Mouse (Mus musculus): Measurements from ENCODE around the gene Olfr26.
"Not testable (repeated sequence)": the region's sequence is repeated elsewhere in the genome, so short reads cannot be mapped to it uniquely, and the experiment has no call there.

Olfr26 gene

DNA sequence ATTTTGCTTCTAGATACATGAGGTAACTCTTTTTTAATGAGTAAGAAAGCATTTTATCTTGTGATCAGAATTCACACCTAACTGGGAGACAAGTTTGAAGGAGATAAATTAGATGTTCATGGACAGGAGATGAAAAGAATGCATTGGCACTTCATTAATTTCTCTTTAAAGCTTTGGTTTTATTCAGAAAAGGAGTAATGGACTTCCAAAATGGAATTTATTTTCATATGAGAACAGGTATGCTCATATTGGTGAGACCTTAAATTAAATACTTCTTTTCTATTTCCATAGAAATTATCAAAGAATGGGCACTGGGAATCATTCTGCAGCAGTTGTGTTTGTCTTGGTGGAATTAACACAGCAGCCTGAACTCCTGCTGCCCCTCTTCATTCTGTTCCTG is at the start of gene Olfr26:
Gene Olfr26, plus strand, starts transcription at position 301 of the 400 bp plus-strand sequence.
- no peak for DNase-seq (ENCODE audit: low read depth)

DNA sequence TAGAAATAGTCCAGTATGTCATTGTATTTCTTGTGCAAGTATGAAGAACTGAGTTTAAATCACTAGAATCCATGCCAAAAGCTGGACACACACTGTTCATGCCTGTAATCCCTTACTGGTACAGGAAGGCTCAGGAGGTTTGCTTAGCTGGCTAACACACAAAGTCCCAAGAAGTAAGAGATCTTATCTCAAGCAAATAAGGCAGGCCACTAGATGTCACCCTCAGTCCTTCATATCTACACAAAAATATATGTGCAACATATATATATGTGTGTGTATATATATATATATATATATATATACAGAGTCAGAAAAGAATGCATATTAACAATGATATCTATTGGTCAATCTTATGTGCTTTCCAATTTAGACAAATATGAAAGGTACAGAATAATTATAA is 49.2 kb upstream of the Olfr26 start:
- DNase-seq (ENCODE audit: low read depth), result no peak

DNA sequence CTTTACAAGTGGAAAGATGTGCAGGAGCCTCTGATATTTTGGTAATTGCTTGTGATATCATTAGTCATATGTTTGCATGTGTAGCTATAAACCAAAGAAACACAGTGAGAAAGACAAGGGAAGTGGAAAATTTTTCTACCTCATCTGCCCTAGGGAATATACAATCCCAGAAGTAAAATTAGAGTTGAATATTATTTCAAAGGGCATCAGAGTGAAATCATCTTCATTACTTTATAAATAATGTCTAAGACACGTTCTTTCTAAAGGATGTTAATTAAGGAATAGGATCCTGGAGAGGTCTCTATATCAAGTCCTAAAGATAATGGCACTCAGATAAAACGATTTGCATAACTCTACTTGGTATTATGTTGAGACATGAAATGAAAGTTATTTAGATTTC is 40.5 kb upstream of the Olfr26 start, which contains the start of gene Olfr922:
Gene Olfr922, plus strand, starts transcription at position 301 of the 400 bp plus-strand sequence.
- DNase-seq (ENCODE audit: low read depth), result no peak

DNA sequence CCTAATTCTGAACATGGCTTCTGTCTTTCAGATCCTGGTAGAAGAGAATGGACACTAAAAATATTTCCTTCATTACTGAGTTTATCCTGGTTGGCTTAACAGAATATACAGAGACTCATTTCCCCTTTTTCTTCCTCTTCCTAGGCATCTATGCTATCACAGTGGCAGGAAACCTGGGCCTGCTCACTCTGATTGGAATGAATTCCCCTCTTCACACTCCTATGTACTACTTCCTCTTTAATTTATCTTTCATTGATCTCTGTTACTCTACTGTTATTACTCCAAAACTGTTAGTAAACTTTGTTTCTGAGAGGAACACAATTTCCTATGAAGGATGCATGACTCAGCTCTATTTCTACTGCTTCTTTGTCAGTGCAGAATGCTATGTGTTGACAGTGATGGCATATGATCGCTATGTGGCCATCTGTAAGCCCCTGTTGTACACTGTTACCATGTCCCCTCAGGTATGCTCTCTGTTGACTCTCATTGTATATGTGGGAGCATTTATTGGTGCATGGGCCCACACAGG is 39.3 kb upstream of the Olfr26 start:
- DNase-seq (ENCODE audit: low read depth), result no peak

DNA sequence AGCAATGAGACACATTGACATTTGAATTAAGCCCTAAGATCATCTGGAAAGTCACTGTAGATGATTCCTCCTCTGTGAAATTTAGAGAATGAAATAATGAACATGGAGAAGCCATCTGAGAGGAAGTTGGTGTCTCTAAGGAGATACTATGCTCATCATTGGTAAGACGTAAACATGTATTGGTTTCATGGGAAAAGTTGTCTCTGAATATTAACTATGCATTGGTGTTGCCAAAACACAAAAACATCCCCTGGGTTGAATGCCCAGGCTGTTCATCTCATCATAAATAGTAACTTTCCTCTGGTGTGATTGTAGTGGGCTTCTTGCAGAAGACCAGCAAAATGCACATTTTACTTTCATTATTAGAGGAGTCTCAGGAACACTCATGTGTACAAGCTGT is 28.6 kb upstream of the Olfr26 start, which contains the start of gene Olfr923:
Gene Olfr923, plus strand, starts transcription at position 301 of the 400 bp plus-strand sequence.
- DNase-seq (ENCODE audit: low read depth), result no peak

DNA sequence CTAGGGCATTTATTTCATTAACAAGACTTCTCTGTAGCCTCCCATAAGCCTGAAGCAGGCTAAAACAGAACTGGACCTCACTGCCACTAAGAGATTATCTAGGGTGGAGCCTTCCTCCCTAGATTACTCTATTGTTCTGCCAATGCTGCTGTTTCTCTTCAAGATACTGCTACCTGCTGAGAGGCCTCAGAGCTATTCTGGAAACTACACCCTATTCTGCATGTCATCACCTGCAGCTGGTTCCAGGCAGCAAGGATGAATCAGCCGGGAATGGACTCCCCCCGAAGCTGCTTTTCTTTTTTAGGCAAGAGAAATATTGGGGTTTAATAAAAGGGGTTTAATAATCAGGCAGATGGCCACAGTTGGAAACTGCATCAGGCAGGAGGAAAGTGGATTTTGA is 21.8 kb upstream of the Olfr26 start:
- no peak for DNase-seq (ENCODE audit: low read depth)

DNA sequence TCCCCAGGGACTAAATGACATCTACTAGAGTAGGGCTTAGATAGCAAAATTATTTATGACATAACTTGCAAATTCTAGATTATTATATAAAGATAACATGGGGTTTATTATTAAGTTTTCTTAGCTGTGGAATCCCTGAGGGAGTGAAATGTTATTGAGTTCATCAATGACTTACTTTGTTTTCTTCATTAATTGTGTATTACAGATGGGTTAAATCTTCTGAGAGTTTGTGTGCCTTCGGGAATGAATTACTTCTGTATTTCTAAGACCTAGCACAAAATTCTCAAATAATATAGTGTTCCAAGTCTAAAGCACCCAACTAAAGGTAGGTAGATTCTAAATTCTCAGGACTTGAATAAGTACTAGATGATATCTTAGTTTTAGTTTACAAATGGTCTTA is 10.7 kb upstream of the Olfr26 start, which contains the start of gene Olfr924:
Gene Olfr924, plus strand, starts transcription at position 301 of the 400 bp plus-strand sequence.
- no peak for DNase-seq (ENCODE audit: low read depth)

DNA sequence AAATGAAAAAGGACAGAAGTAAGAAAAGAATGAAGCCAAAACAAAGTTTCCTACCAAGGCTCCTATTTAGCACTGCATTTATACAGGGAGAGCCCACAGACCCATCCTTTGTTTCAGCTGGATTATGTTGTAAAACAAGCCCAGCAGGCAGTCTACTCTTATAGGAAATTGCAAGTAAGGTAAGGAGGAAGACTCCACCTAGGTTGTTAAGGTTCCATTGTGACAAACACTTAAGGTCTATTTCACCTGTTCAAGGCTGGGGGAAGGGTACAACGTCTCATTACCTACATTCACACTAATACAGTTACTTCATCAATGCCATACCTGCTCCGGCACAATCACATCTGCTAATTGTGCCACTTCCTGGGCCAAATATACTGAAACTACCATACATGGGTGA is 20.0 kb downstream of the Olfr26 start:
- DNase-seq (ENCODE audit: low read depth), result not testable (repeated sequence)

DNA sequence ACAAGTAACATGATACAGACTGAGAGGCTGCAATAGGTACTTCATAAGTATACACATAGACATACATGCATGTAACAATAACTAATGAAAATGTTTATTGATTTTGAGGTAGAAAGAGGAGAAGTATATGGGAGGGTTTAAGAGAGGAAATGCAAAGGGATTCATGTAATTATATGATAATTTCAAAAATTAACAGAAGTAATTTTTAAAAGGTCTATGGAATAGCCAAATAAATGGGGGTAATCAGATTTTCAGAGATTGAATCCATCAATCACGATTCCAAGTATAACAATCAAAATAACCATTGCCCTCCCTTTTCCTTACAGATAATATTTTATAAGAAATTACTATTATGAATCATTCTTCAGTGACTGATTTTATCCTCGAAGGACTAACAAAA is 22.0 kb downstream of the Olfr26 start, which contains the start of gene Olfr926:
Gene Olfr926, plus strand, starts transcription at position 301 of the 400 bp plus-strand sequence.
- DNase-seq (ENCODE audit: low read depth), result no peak

Data from naive thymus-derived CD4-positive, alpha-beta T cell, adult 2 months (primary cell).